Mouse (Mus musculus) liver, embryonic 14.5 days (tissue): ENCODE measurements around the gene Tdp2.

Experiments
- CTCF ChIP-seq: IDR thresholded peaks from 2 replicates; pipeline ENCODE4 v1.5.1; 2016; ENCODE audit warnings: antibody characterized with exemption, low read depth, control low read depth
- EP300 ChIP-seq: IDR thresholded peaks from 2 replicates; pipeline ENCODE4 v1.6.1; 2016; ENCODE audit warnings: antibody characterized with exemption, low read depth

GRCm38 (mm10) chr13:24879359-24880040 is 48.0 kb downstream of the Tdp2 start:
- TF ChIP-seq CTCF (no peak), EP300 (no peak)
